Mouse (Mus musculus): ENCODE results near the gene Cog7. TPM values are rescaled to one million over a fixed set of nuclear protein-coding genes. Genes with fewer than 3 reads are reported as not detected.

The Cog7 gene
- polyA plus RNA-seq, 1 experiment from 2014 or later, result 23.6 TPM

DNA sequence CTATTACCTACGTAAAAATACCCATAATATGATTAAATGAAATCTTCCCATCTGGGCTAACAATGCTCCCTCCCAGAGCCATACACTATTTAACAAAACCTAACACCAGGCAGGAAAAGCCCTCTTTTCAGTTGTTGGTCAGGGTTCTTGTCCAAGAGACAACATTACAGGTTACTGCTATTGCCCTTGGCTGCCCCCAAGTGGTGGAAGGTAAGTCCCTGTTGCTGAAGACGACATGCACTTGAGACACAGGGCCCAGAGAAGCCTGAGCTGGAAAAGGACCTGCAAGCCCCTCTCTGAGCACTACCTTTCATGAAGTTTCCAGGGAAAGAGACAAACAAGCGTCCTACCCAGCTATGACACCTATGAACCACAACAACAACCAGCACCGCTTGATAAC lies 6.5 kb downstream of the Cog7 start:
- Histone ChIP-seq H3K27ac (no peak overlapping the region), H3K36me3 (peaks cover 55% of the 10 kb centered on the region), H3K9me3 (no peaks in the 10 kb centered on the region), H3K9ac (no peak overlapping the region), H3K4me1 (0 out of 2 replicates have a peak, but pooled peaks cover 2% of the 10 kb centered on the region), H3K4me3 (no peak overlapping the region), H3K27me3 (no peaks in the 10 kb centered on the region), H3K4me2 (replicated peaks) (no peak overlapping the region)
- no peak for ATAC-seq (ENCODE audit: low FRiP score, low read depth)
- WGBS, result 59% methylated on average over 4 of the region's 4 CpGs

DNA sequence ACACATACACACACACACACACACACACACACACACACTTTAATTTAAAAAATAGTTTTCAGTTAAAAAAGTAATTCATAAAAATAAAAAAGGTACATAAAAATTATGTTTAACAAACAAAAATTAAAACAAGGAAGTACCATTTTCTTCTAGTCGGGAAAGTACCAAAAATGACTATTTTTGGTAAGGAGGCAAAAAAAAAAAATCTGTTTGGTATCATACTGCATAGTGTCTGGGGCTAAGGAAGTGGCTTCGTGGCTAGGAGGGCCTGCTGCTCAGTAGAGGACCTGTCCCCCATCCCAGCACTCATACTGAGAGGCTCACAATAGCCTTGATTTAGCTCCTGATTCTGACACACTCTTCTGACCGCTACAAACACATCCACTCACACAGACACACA lies 9.8 kb downstream of the Cog7 start:
- no peaks in the 10 kb centered on the region for H3K27me3 ChIP-seq
- WGBS, result 82% methylated on average over 3 of the region's 3 CpGs
- H3K4me1 ChIP-seq, result no peaks in the 10 kb centered on the region
- no peaks in the 10 kb centered on the region for H3K9me3 ChIP-seq
- H3K27ac ChIP-seq, result no peak overlapping the region
- no peak for ATAC-seq (ENCODE audit: low FRiP score, low read depth)
- H3K36me3 ChIP-seq, result peaks cover 59% of the 10 kb centered on the region
- no peak overlapping the region for H3K9ac ChIP-seq
- no peak overlapping the region for H3K4me2 ChIP-seq (replicated peaks)
- no peak overlapping the region for H3K4me3 ChIP-seq

DNA sequence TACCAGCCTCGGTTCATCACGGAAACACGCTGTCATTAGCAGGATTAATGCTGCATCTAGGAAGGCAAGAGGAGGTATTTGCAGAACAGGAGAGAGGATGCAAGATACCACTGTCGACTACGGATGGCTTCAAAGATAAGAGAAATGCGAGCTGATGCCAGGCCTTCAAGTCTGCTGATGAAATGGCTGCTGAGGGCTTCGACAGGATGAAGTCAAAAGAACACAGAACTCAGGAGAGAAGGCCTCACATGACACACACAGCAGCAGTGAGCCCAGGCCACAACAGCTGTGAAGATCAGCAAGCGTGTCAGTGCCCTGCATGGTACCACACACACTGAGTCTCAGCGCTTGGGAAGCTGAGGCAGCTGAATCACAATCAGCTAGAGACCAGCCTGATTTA lies 11.3 kb downstream of the Cog7 start:
- 87% methylated on average over 9 of the region's 9 CpGs for WGBS
- H3K27me3 ChIP-seq, result no peaks in the 10 kb centered on the region
- peaks cover 59% of the 10 kb centered on the region for H3K36me3 ChIP-seq
- no peaks in the 10 kb centered on the region for H3K9me3 ChIP-seq
- no peaks in the 10 kb centered on the region for H3K4me1 ChIP-seq
- H3K27ac ChIP-seq, result no peak overlapping the region
- ATAC-seq (ENCODE audit: low FRiP score, low read depth), result no peak
- no peak overlapping the region for H3K9ac ChIP-seq
- H3K4me3 ChIP-seq, result no peak overlapping the region
- H3K4me2 ChIP-seq (replicated peaks), result no peak overlapping the region

DNA sequence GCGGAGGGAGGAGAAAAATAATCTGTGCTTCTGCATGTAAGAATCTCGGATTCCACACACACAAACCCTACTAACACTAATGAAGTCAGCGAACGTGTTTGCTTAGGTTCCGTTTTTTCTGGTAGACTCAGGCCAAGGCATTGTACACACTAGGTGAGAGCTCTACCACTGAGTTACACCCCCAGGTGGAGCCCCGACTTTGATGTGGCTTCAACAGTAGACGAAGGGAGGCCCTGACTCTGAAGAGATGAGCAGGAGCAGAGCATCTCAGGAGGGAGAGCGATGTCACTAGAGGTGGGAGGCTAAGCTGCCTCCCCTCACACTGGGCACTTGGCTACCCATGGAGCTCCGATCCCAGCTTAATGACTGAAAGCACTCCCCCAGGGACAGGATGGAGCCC lies 12.7 kb downstream of the Cog7 start:
- H3K4me2 ChIP-seq (replicated peaks), result no peak overlapping the region
- ATAC-seq (ENCODE audit: low FRiP score, low read depth), result no peak

DNA sequence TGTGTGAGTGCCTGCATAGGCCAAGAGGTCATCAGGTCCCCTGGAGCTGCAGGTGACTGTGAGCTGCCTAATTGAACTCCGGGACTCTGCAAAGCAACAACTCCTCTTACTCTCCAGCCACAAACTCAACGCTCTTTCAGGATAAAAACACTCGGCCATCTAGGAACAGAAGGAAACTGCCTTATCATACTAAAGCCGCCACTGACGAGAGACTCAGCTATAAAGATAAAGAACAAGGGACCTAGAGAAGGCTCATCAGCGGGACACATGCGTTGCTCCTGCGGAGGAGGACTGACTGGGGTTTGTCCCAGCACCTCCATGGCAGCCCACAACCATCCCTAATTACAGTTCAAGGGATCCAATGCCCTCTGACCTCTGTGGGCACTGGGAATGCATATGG lies 13.3 kb downstream of the Cog7 start:
- Histone ChIP-seq H3K27me3 (no peaks in the 10 kb centered on the region), H3K4me2 (replicated peaks) (no peak overlapping the region), H3K27ac (no peak overlapping the region), H3K9me3 (no peaks in the 10 kb centered on the region), H3K4me1 (no peaks in the 10 kb centered on the region), H3K9ac (no peak overlapping the region), H3K4me3 (no peak overlapping the region), H3K36me3 (peaks cover 60% of the 10 kb centered on the region)
- WGBS, result 67% methylated on average over 8 of the region's 8 CpGs
- no peak for ATAC-seq (ENCODE audit: low FRiP score, low read depth)

More for the DNA sequence above, 12.7 kb downstream of the Cog7 start:
- H3K27ac ChIP-seq, result no peak overlapping the region
- H3K9me3 ChIP-seq, result no peaks in the 10 kb centered on the region
- no peak overlapping the region for H3K4me3 ChIP-seq
- H3K36me3 ChIP-seq, result peaks cover 61% of the 10 kb centered on the region
- no peaks in the 10 kb centered on the region for H3K4me1 ChIP-seq
- no peaks in the 10 kb centered on the region for H3K27me3 ChIP-seq
- no peak overlapping the region for H3K9ac ChIP-seq
- WGBS, result 84% methylated on average over 9 of the region's 9 CpGs

DNA sequence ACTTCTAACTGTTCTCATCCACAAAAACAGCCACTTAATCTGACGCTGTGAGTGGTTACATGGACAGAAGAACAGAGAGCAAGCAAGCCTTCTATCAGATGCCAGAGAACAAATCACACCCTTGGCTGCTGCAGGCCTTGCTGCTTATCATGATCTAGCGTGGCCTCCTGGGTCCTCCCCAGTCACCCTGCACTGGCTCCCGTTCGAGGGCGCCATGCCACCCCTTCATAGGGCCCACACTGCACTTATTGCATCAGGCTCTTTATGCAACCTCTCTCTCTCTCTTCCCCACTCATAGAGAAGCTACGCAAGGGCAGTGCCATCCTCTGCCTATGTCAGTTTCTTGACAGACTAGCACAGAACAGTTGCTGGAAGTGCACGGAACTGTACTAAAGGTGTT lies 15.3 kb downstream of the Cog7 start:
- Histone ChIP-seq H3K4me3 (no peak overlapping the region), H3K4me2 (replicated peaks) (no peak overlapping the region), H3K9me3 (no peaks in the 10 kb centered on the region), H3K9ac (no peak overlapping the region), H3K4me1 (no peaks in the 10 kb centered on the region), H3K27ac (no peak overlapping the region), H3K27me3 (no peaks in the 10 kb centered on the region), H3K36me3 (peaks cover 62% of the 10 kb centered on the region)
- 94% methylated on average over 7 of the region's 7 CpGs for WGBS
- ATAC-seq (ENCODE audit: low FRiP score, low read depth), result no peak

DNA sequence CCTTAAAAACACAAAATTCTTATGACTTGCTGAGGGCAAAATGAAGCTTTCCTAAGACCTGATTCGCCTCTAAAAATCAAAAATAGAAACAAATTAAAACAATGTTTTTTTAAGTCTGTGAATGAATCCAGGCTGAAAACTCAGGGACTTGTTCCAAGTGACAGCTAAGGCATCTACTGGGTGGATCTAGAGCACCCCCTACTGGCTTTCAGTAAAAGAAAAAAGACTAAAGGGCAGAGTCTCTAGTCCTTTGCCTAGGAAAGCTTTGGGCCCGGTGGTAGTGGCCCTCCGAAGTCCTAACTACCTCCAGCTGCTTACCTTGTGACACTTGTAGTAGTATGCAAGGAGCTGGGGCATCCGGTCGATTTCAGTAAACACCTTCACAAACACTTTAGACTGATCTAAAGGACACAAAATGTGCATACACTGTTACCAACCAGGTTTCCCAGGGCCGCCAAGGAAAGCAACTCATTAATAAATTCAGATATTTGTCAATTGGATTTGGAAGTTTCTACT lies 17.6 kb downstream of the Cog7 start:
- no peak for ATAC-seq (ENCODE audit: low FRiP score, low read depth)
- H3K36me3 ChIP-seq, result peaks cover 63% of the 10 kb centered on the region

DNA sequence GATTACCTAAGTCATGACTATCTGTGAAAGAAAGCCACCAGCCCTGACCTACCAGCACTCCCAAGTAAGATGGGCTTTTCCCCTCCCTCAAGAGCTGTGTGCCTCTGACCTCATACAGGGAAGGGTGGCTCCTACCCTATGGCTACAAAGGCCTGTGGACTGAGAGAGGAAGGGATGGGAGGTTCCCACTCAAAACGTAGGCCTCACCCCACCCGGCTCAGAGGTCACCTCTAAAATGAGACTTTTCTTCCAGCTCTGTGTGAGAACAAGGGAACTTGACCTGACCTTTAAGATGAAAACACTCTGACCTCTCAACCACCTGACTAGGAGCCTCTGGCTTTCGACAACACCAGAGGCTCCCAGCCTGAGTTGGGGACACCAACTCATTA lies 18.9 kb downstream of the Cog7 start:
- Histone ChIP-seq H3K4me3 (no peak overlapping the region), H3K4me2 (replicated peaks) (no peak overlapping the region), H3K9ac (no peak overlapping the region), H3K9me3 (no peaks in the 10 kb centered on the region), H3K27ac (no peak overlapping the region), H3K36me3 (peaks cover 56% of the 10 kb centered on the region), H3K4me1 (no peaks in the 10 kb centered on the region), H3K27me3 (no peaks in the 10 kb centered on the region)
- ATAC-seq (ENCODE audit: low FRiP score, low read depth), result no peak
- WGBS, result 87% methylated on average over 3 of the region's 3 CpGs

More for the DNA sequence above, 17.6 kb downstream of the Cog7 start:
- H3K27me3 ChIP-seq, result no peaks in the 10 kb centered on the region
- H3K9me3 ChIP-seq, result no peaks in the 10 kb centered on the region
- H3K27ac ChIP-seq, result no peak overlapping the region
- no peak overlapping the region for H3K9ac ChIP-seq
- no peak overlapping the region for H3K4me3 ChIP-seq
- WGBS, result 71% methylated on average over 6 of the region's 6 CpGs
- H3K4me1 ChIP-seq, result no peaks in the 10 kb centered on the region
- no peak overlapping the region for H3K4me2 ChIP-seq (replicated peaks)

DNA sequence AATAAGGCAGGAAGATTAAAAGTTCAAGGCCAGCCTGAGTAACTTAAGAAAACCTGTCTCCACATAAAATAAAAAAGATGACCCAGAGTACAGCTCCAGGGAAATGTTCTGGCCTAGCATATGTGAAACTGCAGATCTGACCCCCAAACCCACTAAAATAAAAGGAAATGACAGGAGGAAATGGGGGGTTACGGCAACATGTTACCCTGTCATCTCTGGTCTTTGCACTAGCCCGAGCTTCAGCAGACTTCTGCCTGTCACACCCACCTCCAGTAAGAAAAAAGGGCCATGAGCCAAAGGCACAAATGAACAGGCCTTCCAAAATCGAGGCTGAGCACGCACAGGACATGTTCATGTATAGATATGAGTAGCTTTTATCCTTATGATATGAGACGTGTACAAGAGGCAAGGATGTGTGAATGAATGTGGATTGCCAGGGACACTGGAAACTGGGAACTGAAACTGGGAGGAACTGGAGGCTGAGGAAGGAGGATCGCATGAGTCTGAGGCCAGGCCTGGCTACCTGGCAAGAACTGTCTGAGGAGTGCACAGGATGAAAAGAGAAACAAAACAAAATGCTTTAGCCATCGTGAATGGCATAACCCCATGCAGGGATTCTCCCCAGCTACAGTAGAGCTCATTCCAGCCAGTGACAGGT lies 19.5 kb downstream of the Cog7 start:
- no peaks in the 10 kb centered on the region for H3K9me3 ChIP-seq
- no peak overlapping the region for H3K4me2 ChIP-seq (replicated peaks)
- no peaks in the 10 kb centered on the region for H3K27me3 ChIP-seq
- WGBS, result 88% methylated on average over 7 of the region's 7 CpGs
- peaks cover 56% of the 10 kb centered on the region for H3K36me3 ChIP-seq
- H3K4me1 ChIP-seq, result no peaks in the 10 kb centered on the region
- no peak overlapping the region for H3K9ac ChIP-seq
- ATAC-seq (ENCODE audit: low FRiP score, low read depth), result no peak
- no peak overlapping the region for H3K27ac ChIP-seq
- no peak overlapping the region for H3K4me3 ChIP-seq

DNA sequence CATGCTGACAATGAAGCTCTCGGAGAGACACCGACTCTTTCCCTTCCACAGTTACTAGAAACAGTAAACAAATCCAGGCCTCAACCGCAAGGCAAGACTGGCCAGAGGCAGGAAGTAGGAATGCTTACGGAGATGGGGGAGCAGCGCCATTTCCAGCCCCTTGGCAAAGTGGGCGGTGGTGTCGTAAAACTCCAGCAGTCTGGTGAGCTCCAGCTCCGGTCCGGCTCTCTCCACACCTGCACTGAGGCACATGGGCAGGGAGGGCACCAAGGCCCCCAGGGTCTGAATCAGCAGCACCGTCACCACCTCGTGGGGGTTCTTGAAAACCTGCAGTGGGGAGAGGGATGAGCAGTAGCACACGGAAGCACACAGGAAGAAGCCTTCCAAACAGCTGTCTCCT lies 25.7 kb downstream of the Cog7 start:
- Histone ChIP-seq H3K27ac (peak overlapping the region; percentile 67), H3K36me3 (peaks cover 43% of the 10 kb centered on the region), H3K9me3 (no peaks in the 10 kb centered on the region), H3K4me2 (replicated peaks) (peak overlapping the region; percentile 31), H3K4me1 (peaks cover 13% of the 10 kb centered on the region), H3K27me3 (no peaks in the 10 kb centered on the region), H3K4me3 (no peak overlapping the region), H3K9ac (peak overlapping the region; percentile 25)
- peak; percentile 72 for ATAC-seq (ENCODE audit: low FRiP score, low read depth)
- 7% methylated on average over 12 of the region's 12 CpGs for WGBS

DNA sequence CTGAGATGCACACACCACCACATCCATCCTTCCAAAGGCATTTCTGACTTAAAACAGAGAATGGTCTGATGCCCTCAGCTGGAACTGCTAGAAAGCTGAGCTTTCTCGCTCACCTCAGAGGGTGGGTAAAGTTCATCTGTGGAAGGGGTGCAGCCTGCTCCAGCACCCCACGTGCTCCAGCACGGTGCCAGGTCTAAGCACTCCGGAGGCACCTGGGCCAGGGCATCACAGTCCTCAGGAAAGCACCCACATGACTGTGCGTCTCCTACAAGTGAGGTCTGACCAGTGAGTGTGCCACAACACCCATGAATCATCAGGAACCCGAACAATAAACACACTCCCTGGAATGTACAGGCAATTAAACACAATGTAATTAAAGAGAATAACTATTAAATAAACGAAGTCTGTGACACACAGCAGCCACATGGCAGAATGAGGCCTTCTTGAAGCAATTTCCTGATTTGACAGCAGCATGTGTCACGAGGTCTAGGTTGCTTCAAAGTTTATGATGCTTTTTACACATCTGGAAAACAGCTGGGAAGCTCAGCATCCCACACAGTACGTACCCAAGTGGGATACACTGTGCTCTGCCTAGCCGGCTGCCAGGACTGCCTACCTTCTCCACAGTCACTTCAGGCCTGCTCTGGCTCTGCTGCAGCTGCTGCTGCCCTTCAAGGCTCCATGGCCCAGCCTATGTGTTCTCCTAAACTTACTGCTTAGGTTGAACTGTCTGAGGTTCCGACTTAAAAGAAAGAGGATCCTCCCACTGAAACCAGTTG lies 26.4 kb downstream of the Cog7 start:
- Histone ChIP-seq H3K4me3 (no peak overlapping the region), H3K9me3 (no peaks in the 10 kb centered on the region), H3K27me3 (no peaks in the 10 kb centered on the region), H3K36me3 (peaks cover 42% of the 10 kb centered on the region), H3K27ac (peak overlapping the region; percentile 67), H3K4me2 (replicated peaks) (peak overlapping the region; percentile 31), H3K4me1 (peaks cover 13% of the 10 kb centered on the region), H3K9ac (peak overlapping the region; percentile 25)
- WGBS, result 35% methylated on average over 11 of the region's 11 CpGs
- peak; percentile 79 for ATAC-seq (ENCODE audit: low FRiP score, low read depth)

DNA sequence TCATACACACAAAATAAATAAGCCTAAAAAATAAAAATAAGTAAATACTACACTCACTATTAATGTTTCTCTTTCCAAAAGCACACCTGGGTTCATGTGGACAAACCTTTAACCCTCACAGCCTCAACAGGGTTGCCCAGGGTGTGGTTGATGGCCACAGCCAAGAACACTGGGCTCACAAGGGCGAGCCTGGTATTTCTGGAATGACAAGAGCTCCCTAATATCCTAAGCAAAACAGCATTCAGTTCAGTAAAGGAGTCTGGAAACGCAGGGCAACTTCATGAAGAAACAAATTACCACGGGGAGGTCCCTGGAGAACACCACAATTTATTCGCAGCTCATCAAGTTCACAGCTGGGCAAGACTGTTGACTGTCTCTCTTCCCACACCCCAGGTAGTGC lies 34.0 kb downstream of the Cog7 start:
- Histone ChIP-seq H3K27me3 (no peaks in the 10 kb centered on the region), H3K4me3 (no peak overlapping the region), H3K4me1 (no peaks in the 10 kb centered on the region), H3K27ac (no peak overlapping the region), H3K36me3 (peaks cover 53% of the 10 kb centered on the region), H3K4me2 (replicated peaks) (no peak overlapping the region), H3K9me3 (no peaks in the 10 kb centered on the region), H3K9ac (no peak overlapping the region)
- no peak for ATAC-seq (ENCODE audit: low FRiP score, low read depth)
- 70% methylated on average over 4 of the region's 4 CpGs for WGBS

Measured in limb, embryonic 13.5 days (tissue).